Mouse (Mus musculus) spleen, adult 2 months (tissue): ENCODE results near the gene Misp.

ENCODE experiments used
- CTCF ChIP-seq: fragments of 200-500 bp; IDR thresholded peaks from 2 replicates; pipeline ENCODE4 v1.5.1; 2011; ENCODE audit warnings: mild to moderate bottlenecking, inconsistent platforms; ENCODE audit not compliant: insufficient read depth, insufficient read length, insufficient replicate concordance; ENCODE audit errors: extremely low read depth
- POLR2A ChIP-seq: fragments of 200-500 bp; IDR thresholded peaks from 2 replicates; pipeline ENCODE4 v1.6.1; 2011; ENCODE audit warnings: low read depth, low read length, inconsistent platforms

DNA sequence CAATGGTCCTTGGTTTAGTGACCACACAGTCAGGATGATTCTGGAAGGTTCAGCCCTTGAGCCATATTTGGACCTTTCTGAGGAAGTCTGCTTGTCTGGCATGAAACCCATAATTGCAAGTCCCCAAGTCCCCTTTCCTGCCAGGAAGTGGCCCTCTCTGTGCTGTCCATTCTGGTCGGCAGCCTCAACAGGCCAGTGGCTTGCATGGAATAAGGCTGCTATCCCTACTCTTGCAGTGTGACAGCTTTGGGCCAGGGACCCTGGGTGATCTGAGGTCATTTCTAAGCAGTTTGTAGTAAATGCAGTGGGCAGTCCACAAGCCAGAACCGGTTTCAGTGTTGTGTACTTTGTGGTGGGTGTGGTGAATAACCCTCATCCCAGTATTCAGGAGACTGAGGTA lies 17.4 kb downstream of the Misp start:
- no peak for TF ChIP-seq CTCF
- no peak for TF ChIP-seq POLR2A
